Mouse (Mus musculus) heart, postnatal 0 days (tissue): ENCODE measurements at regions not wholly inside any gene's neighbourhood (a gene's known extent, or its start where the extent isn't known, plus 50 kb on each side); places are given as distances from the start of the nearest gene placed in this dataset.

Experiments
- CTCF ChIP-seq: IDR thresholded peaks from 2 replicates; pipeline ENCODE4 v1.5.1; 2016; ENCODE audit warnings: antibody characterized with exemption, control low read depth, low read depth
- EP300 ChIP-seq: IDR thresholded peaks from 2 replicates; pipeline ENCODE4 v1.6.1; 2016; ENCODE audit warnings: antibody characterized with exemption, low read depth

DNA sequence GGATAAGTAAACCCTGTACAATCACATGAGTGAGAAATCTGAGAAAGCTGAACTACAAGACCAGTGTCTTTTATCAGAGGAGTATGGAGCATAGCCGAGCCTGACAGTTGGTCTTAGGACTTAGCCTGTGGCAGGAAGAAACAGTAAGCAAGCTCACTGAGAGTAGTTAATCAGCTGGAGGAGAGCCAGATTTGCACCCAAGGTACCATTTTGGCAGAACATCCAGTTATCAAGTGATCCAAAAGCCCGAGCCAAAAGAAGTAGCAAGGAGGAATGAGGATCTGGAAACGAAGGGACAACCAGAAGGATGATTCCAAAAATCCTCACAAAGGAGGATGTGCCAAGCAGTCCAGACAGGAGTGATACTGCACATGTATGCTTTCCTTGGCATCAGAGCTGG is 248.0 kb downstream of the Rdh14 start:
- TF ChIP-seq EP300: no peak
- TF ChIP-seq CTCF: no peak
